ENCODE assay signal across 19 mouse cellular contexts in genomic region chr5:149533847-149534246, GRCm38 (mm10). TPM values are rescaled to one million over a fixed set of nuclear protein-coding genes. Genes with fewer than 3 reads are reported as not detected.
"Had no signal": no experiment of that assay in that cellular context is flagged by ENCODE, and none has a peak within 500 bp of the region (broad histone marks: within the 10 kb centered on the region; RNA-seq: fewer than 3 reads in every experiment).

No protein-coding gene starts in this region.

- H3K4me1 ChIP-seq: stomach, embryonic 15.5 days had no signal

- H3K36me3 ChIP-seq: neural tube, embryonic 12.5 days; neural tube, embryonic 13.5 days; neural tube, embryonic 15.5 days; stomach, embryonic 15.5 days had no signal

- H3K9ac ChIP-seq: neural tube, embryonic 12.5 days; neural tube, embryonic 13.5 days; neural tube, embryonic 15.5 days; stomach, embryonic 15.5 days had no signal

- H3K4me2 ChIP-seq: neural tube, embryonic 12.5 days; neural tube, embryonic 13.5 days; neural tube, embryonic 15.5 days; stomach, embryonic 15.5 days had no signal

- H3K27ac ChIP-seq: neural tube, embryonic 12.5 days; neural tube, embryonic 13.5 days; neural tube, embryonic 15.5 days; stomach, embryonic 15.5 days; stomach, postnatal 0 days had no signal

- H3K4me3 ChIP-seq: neural tube, embryonic 12.5 days; neural tube, embryonic 13.5 days; neural tube, embryonic 15.5 days; stomach, embryonic 15.5 days had no signal

- DNase-seq: retina, postnatal 1 day; right cerebral cortex, adult 18-20 months; right cerebral cortex, postnatal 14 days; right cerebral cortex, postnatal 25 days; right cerebral cortex, postnatal 4 days; spleen, adult 18-20 months; thymus, adult 18-20 months; thymus, adult 2 months; thymus, postnatal 14 days; thymus, postnatal 25 days; thymus, postnatal 36 days; thymus, postnatal 4 days had no signal

- H3K9me3 ChIP-seq: neural tube, embryonic 12.5 days; neural tube, embryonic 13.5 days; neural tube, embryonic 15.5 days; stomach, embryonic 15.5 days had no signal

- H3K27me3 ChIP-seq: neural tube, embryonic 12.5 days; neural tube, embryonic 15.5 days; stomach, embryonic 15.5 days had no signal

RNA-seq across cellular contexts. Expression of gene Wdr95, which starts 5.4 kb away (rescaled TPM):
- polyA plus RNA-seq: small intestine, adult 2 months; stomach, embryonic 14.5 days; stomach, postnatal 0 days had no signal
